Mouse (Mus musculus) heart, embryonic 12.5 days (tissue): ENCODE data around the gene Ppm1n. TPM values are rescaled to one million over a fixed set of nuclear protein-coding genes. Genes with fewer than 3 reads are reported as not detected.

Experiments used
- ATAC-seq: fragments of 200-750 bp; cut with Nextera tagmentation; 2 replicates; pipeline ENCODE4 v1.8.0; 2017; ENCODE audit warnings: moderate TSS enrichment, moderate library complexity; ENCODE audit not compliant: insufficient number of reproducible peaks, low FRiP score
- H3K27ac ChIP-seq: fragments of 300-500 bp; sonication (generic); 2 replicates; pipeline ENCODE4 v1.5.1; 2016; ENCODE audit warnings: mild to moderate bottlenecking, moderate library complexity; ENCODE audit not compliant: poor library complexity, severe bottlenecking
- H3K27me3 ChIP-seq: fragments of 300-500 bp; sonication (generic); replicated peaks from 2 replicates; pipeline ENCODE4 v1.6.1; 2016; ENCODE audit warnings: mild to moderate bottlenecking, moderate library complexity
- H3K36me3 ChIP-seq: fragments of 300-500 bp; sonication (generic); 2 replicates; pipeline ENCODE4 v1.6.1; 2016; ENCODE audit warnings: mild to moderate bottlenecking, moderate library complexity
- H3K4me1 ChIP-seq: fragments of 300-500 bp; sonication (generic); replicated peaks from 2 replicates; pipeline ENCODE4 v1.6.1; 2016; ENCODE audit warnings: mild to moderate bottlenecking
- H3K4me2 ChIP-seq: fragments of 300-500 bp; sonication (generic); 2 replicates; pipeline ENCODE4 v1.6.1; 2016; ENCODE audit warnings: mild to moderate bottlenecking, moderate library complexity
- H3K4me3 ChIP-seq: fragments of 300-500 bp; sonication (generic); 2 replicates; pipeline ENCODE4 v1.5.1; 2016; ENCODE audit warnings: mild to moderate bottlenecking
- H3K9ac ChIP-seq: fragments of 300-500 bp; sonication (generic); 2 replicates; pipeline ENCODE4 v1.6.1; 2016; ENCODE audit warnings: mild to moderate bottlenecking, moderate library complexity
- H3K9me3 ChIP-seq: fragments of 300-500 bp; sonication (generic); replicated peaks from 2 replicates; pipeline ENCODE4 v1.6.1; 2016; ENCODE audit warnings: mild to moderate bottlenecking, moderate library complexity
- WGBS: fragments of 180-500 bp; shearing (Covaris S2); methylation state at CpG from one replicate; pipeline ENCODE4 v1.1.7; 2016; 5-methylcytosine and 5-hydroxymethylcytosine counted together
- polyA plus RNA-seq: library from polyadenylated mRNA; unstranded; fragments of >200 nt; fragmentation: Nextera tagmentation; extraction: Ambion mirVana; gene quantifications from 2 replicates; pipeline ENCODE4 v1.2.1, GENCODE M21; 2016

Gene Ppm1n
- not detected in 2 replicates for polyA plus RNA-seq

DNA sequence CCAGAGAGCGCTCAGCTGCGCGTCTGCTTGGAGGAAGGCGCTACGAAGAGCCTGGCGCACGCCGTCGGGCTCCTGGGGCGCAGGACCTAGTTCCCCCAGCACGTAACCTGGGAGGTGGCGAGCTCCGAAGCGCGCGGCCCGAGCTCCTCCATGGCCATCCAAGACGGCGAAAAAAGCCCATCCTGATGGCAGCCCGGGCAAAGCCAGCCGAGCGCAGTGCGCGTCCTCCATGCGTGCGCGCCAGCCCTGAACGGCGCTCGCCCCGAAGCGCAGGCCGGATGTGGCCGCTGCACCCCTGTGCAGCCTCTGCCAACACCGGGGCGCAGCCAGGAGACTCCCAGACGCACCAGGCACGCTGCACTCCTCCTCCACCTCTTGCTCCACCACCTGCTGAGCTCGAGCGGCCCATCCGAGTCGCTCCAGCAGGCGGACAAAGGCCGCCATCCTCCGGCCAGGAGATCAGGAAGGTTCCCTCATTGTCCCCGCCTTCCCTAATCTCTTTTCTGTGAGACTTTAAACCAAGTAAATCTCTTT, at the start of gene Ppm1n:
Gene Ppm1n, minus strand, starts transcription at position 484 of the 534 bp plus-strand sequence.
- Histone ChIP-seq H3K27me3 (peaks cover 59% of the 10 kb centered on the region), H3K27ac (no peak within 1 kb of the TSS), H3K4me1 (peaks cover 21% of the 10 kb centered on the region), H3K36me3 (no peaks in the 10 kb centered on the region), H3K9ac (0 out of 2 replicates have a peak within 1 kb of the TSS, but pooled peaks have one; percentile 55), H3K9me3 (peaks cover 5% of the 10 kb centered on the region; the same call in 1 of the 2 replicates), H3K4me2 (peak within 1 kb of the TSS; percentile 75), H3K4me3 (peak within 1 kb of the TSS; percentile 43)
- no peak for ATAC-seq
- WGBS, result under 1% methylated on average over 46 of the region's 46 CpGs

DNA sequence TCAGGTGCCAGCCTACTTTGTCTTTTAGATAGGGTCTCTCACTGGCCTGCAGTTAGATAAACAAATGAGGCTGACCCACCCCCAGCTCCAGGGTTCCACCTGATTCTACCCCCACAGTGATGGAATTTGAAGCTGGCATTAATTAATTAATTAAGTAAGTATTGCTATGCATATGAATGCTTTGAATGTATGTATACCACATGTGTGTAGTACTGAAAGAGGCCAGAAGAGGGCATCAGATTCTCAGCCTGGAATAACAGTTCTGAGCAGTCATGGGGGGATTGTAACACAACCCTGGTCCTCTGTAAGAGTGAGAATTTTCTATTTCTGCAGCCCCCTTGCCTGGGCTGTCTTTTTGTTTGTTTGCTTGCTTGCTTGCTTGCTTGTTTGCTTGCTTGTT, 48.6 kb upstream of the Ppm1n start:
- peaks cover 43% of the 10 kb centered on the region for H3K4me1 ChIP-seq
- H3K27me3 ChIP-seq, result no peaks in the 10 kb centered on the region
- H3K4me2 ChIP-seq, result no peak overlapping the region
- ATAC-seq, result no peak
- H3K9ac ChIP-seq, result no peak overlapping the region
- peaks cover 3% of the 10 kb centered on the region; the same call in 1 of the 2 replicates for H3K9me3 ChIP-seq
- H3K27ac ChIP-seq, result no peak overlapping the region
- H3K4me3 ChIP-seq, result no peak overlapping the region
- no peaks in the 10 kb centered on the region for H3K36me3 ChIP-seq

DNA sequence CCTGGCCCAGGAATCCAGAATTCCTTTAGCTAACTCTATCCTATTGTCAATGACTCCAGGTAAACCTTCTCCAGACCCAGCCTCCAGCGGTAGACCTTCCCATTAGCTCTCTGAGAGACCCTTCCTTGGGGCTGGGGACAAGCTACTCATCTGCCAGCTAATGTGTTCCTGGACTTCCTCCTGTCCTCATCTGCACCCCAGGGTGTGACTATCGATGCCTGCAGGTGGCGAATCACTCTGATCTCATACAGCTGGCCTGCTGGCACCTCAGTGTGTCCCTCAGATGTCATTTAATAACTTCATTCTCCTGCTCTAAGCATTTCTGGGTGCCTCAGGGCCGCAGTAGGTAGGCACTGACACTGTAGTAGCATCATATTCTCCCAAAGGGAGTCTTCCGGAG, 47.9 kb upstream of the Ppm1n start:
- H3K36me3 ChIP-seq, result no peaks in the 10 kb centered on the region
- H3K9me3 ChIP-seq, result peaks cover 3% of the 10 kb centered on the region; the same call in 1 of the 2 replicates
- 76% methylated on average over 5 of the region's 5 CpGs for WGBS
- H3K9ac ChIP-seq, result peak overlapping the region; percentile 63; the same call in 1 of the 2 replicates
- peak overlapping the region; percentile 81 for H3K4me2 ChIP-seq
- no peaks in the 10 kb centered on the region for H3K27me3 ChIP-seq
- no peak for ATAC-seq
- peak overlapping the region; percentile 41; the same call in 1 of the 2 replicates for H3K4me3 ChIP-seq
- H3K4me1 ChIP-seq, result peaks cover 43% of the 10 kb centered on the region
- peak overlapping the region; percentile 93 for H3K27ac ChIP-seq

DNA sequence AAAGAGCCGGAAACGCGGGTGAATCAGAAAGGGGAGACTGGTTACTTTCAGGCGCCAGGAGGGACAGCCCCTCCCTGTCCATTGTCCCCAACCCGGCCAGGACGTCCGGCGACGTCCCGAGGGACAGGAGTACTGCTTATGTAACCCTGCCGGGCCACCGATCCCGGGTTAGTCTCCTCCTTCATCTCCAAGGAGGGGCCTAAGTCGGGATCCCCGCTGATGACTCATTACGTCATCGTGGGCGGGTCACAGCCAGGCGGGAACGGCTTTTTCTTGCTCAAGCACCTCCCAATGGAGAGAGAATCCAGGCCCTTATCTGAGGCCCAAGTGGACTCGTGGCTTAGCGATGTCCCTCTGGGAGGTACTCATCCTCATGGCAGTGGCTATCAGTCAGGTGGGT, 47.3 kb upstream of the Ppm1n start:
- Histone ChIP-seq H3K4me3 (peak overlapping the region; percentile 41), H3K27ac (peak overlapping the region; percentile 93), H3K9ac (peak overlapping the region; percentile 63), H3K27me3 (no peaks in the 10 kb centered on the region), H3K36me3 (no peaks in the 10 kb centered on the region), H3K4me1 (peaks cover 48% of the 10 kb centered on the region), H3K4me2 (peak overlapping the region; percentile 81), H3K9me3 (peaks cover 3% of the 10 kb centered on the region; the same call in 1 of the 2 replicates)
- peak; percentile 87 for ATAC-seq
- WGBS, result 0% methylated on average over 22 of the region's 22 CpGs

DNA sequence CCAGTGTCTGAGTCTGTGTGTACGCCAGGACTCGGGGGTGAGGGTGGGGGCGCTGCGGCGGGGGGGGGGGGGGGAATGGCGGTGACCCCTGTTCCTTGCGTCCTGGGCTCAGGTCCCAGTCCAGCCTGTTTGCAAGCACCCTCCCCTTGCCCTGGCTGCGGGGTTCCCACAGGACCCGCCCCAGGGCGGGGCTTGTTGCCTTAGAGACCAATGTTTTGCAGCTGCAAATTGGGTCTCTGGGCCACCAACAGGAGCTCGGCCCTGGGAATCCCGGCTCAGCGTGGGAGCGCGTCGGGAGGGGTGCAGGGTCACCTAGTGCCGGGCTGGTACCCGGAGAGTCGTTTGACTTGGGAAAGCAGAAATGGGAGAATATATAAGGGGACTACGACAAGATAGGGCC, 46.5 kb upstream of the Ppm1n start:
- H3K27me3 ChIP-seq, result no peaks in the 10 kb centered on the region
- WGBS, result under 1% methylated on average over 20 of the region's 20 CpGs
- H3K4me3 ChIP-seq, result peak overlapping the region; percentile 41

DNA sequence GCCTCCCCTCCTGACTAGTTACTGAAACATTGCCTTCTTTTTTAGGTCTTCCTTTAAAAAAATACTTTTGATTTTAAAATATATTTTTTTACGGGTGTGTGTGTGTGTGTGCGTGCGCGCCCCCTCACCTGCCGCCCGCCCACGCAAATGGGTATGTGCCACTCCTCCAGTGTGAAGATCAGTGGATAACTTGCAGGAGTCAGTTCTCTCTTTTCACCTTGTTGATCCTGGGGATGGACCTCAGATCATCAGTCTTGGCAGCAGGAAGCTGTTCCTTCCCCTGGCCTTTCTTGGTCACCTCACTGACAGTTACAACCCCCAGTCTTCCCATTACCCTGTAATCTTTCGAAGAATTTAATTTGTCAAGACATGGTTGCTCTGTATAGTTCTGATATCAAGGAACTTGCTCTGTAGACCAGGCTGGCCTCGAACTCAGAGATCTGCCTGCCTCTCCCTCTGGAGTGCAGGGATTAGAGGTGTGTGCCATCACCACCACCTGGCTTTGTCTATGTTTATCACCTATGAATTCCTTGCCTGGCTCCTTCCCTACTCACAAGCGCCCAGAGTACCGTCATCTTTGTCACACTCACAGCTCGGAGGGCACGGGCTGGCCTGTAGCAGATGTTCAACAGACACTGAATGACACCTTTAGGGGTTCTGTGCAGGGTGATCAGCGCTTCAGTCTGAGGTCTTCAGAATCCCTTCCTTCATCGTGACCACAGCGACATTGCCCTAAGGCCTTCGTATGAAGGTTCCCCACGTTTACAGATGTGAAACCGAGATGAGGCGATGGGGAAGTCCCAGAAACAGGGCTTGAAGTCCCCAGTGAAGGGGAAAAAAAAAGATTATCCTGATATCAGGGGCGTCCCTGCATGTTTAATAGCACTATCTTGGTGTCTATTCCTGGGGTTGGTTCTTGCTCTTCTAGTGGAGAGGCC, 45.7 kb upstream of the Ppm1n start:
- Histone ChIP-seq H3K36me3 (no peaks in the 10 kb centered on the region), H3K9ac (peak overlapping the region; percentile 63; the same call in 1 of the 2 replicates), H3K27ac (0 out of 2 replicates have a peak overlapping the region, but pooled peaks have one; percentile 17), H3K4me3 (no peak overlapping the region), H3K27me3 (no peaks in the 10 kb centered on the region), H3K4me1 (peaks cover 48% of the 10 kb centered on the region), H3K4me2 (peak overlapping the region; percentile 81), H3K9me3 (peaks cover 3% of the 10 kb centered on the region; the same call in 1 of the 2 replicates)
- no peak for ATAC-seq
- 64% methylated on average over 21 of the region's 21 CpGs for WGBS

More for the DNA sequence above, 46.5 kb upstream of the Ppm1n start:
- peaks cover 3% of the 10 kb centered on the region; the same call in 1 of the 2 replicates for H3K9me3 ChIP-seq
- H3K36me3 ChIP-seq, result no peaks in the 10 kb centered on the region
- peak overlapping the region; percentile 63 for H3K9ac ChIP-seq
- H3K27ac ChIP-seq, result peak overlapping the region; percentile 93
- ATAC-seq, result peak; percentile 84
- H3K4me1 ChIP-seq, result peaks cover 47% of the 10 kb centered on the region
- H3K4me2 ChIP-seq, result peak overlapping the region; percentile 81

DNA sequence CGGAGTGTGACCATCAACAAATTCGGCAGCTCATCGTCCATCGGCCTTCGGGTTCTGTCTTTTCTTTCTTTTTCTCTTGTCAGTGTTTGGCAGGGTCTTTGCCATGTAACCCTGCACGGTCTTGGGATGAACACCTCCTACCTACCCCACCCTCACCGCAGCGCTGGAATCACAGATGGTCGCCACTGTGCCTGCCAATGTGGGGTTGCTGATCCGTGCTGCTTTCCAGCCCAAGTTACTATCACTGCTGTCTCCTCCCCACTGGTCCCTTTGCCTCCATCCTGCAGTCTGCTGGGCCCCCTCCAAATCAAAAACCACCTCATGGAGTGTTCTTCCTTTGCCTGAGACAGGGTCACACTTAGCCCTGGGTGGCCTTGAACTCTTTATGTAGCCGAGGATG, 44.4 kb upstream of the Ppm1n start:
- Histone ChIP-seq H3K27me3 (no peaks in the 10 kb centered on the region), H3K4me3 (no peak overlapping the region), H3K4me2 (no peak overlapping the region), H3K36me3 (no peaks in the 10 kb centered on the region), H3K9me3 (peaks cover 3% of the 10 kb centered on the region; the same call in 1 of the 2 replicates), H3K4me1 (peaks cover 53% of the 10 kb centered on the region), H3K9ac (no peak overlapping the region), H3K27ac (no peak overlapping the region)
- 85% methylated on average over 11 of the region's 11 CpGs for WGBS
- no peak for ATAC-seq

DNA sequence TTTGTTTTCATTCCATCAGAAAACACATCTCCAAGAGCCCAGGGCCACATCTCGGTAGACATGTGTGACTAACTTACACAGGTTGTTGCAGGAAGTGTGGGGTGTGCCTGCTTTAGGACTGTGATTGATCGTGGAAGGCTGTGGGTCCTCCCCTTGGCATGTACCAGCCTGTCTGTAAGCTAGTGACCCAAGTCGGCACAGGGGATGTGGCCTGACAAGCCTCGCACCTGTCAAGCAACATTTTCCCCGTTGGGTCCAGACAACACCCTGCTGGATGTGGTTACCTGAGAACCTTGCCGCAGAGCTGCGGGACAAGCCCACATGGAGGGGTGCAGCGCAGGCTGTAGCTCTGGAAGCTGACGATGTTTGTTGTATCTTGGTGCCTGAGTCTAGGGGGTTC, 42.6 kb upstream of the Ppm1n start:
- Histone ChIP-seq H3K4me3 (no peak overlapping the region), H3K9ac (no peak overlapping the region), H3K4me2 (no peak overlapping the region), H3K27ac (no peak overlapping the region), H3K36me3 (no peaks in the 10 kb centered on the region), H3K9me3 (no peaks in the 10 kb centered on the region), H3K4me1 (peaks cover 49% of the 10 kb centered on the region), H3K27me3 (no peaks in the 10 kb centered on the region)
- WGBS, result 46% methylated on average over 9 of the region's 9 CpGs
- ATAC-seq, result no peak

DNA sequence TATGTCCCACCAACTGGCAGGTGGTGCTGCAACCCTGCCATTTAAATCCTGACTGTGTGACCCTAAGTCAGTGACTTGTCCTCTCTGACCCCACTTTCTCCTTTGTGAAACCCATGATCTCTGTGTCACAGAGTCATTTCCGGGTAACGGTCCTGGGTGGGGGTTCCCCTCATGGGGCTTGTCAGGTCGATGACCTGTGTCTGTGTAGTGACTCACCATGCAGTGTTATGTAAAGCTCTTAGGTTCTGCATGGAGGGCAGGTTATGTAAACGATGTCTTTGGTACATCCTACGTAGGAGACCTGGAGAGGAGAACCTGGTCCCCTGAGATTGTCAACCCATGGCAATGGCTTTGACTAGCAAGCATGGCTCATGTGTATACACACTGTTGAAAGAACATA, 41.6 kb upstream of the Ppm1n start:
- no peak for ATAC-seq
- Histone ChIP-seq H3K9ac (no peak overlapping the region), H3K4me2 (no peak overlapping the region), H3K27me3 (0 out of 2 replicates have a peak, but pooled peaks cover under 1% of the 10 kb centered on the region), H3K36me3 (no peaks in the 10 kb centered on the region), H3K27ac (no peak overlapping the region), H3K9me3 (no peaks in the 10 kb centered on the region), H3K4me1 (peaks cover 46% of the 10 kb centered on the region), H3K4me3 (no peak overlapping the region)
- WGBS, result 61% methylated on average over 5 of the region's 5 CpGs

DNA sequence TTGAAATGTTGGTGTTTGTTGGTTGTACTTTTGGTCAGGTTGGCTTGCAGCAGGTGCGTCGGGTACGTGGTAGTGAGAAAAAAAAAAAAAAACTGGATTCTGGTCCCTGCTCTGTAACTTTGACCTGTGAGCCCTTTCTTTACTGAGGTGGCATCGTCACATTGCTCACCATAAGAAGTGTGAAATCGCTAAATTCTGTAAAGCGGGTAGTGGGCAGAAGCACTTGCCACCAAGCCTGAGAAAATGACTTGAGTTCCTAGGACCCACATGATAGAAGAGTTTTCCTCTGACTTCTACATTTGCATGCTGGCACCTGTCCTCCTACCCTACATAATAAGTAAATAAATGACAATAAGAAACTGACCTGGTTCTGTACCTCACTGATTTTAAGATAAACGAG, 40.8 kb upstream of the Ppm1n start:
- Histone ChIP-seq H3K36me3 (no peaks in the 10 kb centered on the region), H3K9me3 (no peaks in the 10 kb centered on the region), H3K9ac (no peak overlapping the region), H3K4me3 (no peak overlapping the region), H3K4me2 (peak overlapping the region; percentile 75), H3K27me3 (0 out of 2 replicates have a peak, but pooled peaks cover 8% of the 10 kb centered on the region), H3K4me1 (peaks cover 39% of the 10 kb centered on the region), H3K27ac (no peak overlapping the region)
- ATAC-seq, result no peak
- WGBS, result 45% methylated on average over 7 of the region's 7 CpGs

DNA sequence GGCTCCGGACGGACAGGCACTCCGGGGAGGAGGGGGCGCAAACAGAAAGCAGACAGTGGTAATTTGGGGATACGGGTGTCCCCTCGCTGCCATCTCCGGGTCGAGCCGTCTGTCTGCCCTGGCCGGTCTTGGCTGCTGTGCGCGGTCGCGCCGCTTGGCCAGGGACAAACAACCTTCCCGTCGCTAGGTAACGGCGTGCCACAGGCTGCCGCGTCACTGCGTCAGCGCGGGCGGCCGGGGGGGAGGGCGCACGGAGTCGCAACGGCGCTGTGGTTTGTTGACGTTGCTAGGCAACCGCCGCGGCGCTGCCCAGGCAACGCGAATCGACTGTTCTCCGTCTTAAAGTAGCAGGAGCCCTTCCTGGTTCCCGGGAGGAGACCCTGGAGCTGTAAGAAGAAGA, 40.0 kb upstream of the Ppm1n start:
- H3K27ac ChIP-seq, result no peak overlapping the region
- under 1% methylated on average over 38 of the region's 41 CpGs for WGBS
- H3K36me3 ChIP-seq, result no peaks in the 10 kb centered on the region
- peaks cover 36% of the 10 kb centered on the region for H3K4me1 ChIP-seq
- no peaks in the 10 kb centered on the region for H3K9me3 ChIP-seq
- H3K27me3 ChIP-seq, result 0 out of 2 replicates have a peak, but pooled peaks cover 8% of the 10 kb centered on the region
- H3K4me2 ChIP-seq, result peak overlapping the region; percentile 75
- peak; percentile 94 for ATAC-seq
- peak overlapping the region; percentile 48 for H3K4me3 ChIP-seq
- peak overlapping the region; percentile 65 for H3K9ac ChIP-seq
